Mouse (Mus musculus): Measurements from ENCODE around the gene Tmem74b.

Gene Tmem74b

GRCm38 (mm10) chr2:151701231-151702145, at the start of gene Tmem74b:
TSS of gene Tmem74b (plus strand) at chr2:151702008.
- CTCF ChIA-PET: no interaction called here

- CTCF ChIA-PET: no interaction called here
Measured at GRCm38 (mm10) chr2:151652053-151652452, 49.8 kb upstream of the Tmem74b start.

- CTCF ChIA-PET: no interaction called here
Measured at GRCm38 (mm10) chr2:151668433-151668832, 33.4 kb upstream of the Tmem74b start, which contains the start of gene Rad21l. TSS of gene Rad21l (minus strand) at chr2:151668533.

GRCm38 (mm10) chr2:151670026-151670967, 31.5 kb upstream of the Tmem74b start:
- CTCF ChIA-PET: no interaction called here

GRCm38 (mm10) chr2:151670968-151671329, 30.9 kb upstream of the Tmem74b start:
- CTCF ChIA-PET: no interaction called here

GRCm38 (mm10) chr2:151676234-151676633, 25.6 kb upstream of the Tmem74b start:
- CTCF ChIA-PET: no interaction called here

GRCm38 (mm10) chr2:151682357-151682756, 19.5 kb upstream of the Tmem74b start:
- CTCF ChIA-PET: no interaction called here

GRCm38 (mm10) chr2:151682976-151683375, 18.8 kb upstream of the Tmem74b start:
- CTCF ChIA-PET: no interaction called here

GRCm38 (mm10) chr2:151702146-151702850, 490 bp downstream of the Tmem74b start:
- CTCF ChIA-PET: no interaction called here

GRCm38 (mm10) chr2:151702851-151703190, 1.0 kb downstream of the Tmem74b start:
- CTCF ChIA-PET: no interaction called here

GRCm38 (mm10) chr2:151712647-151713046, 10.8 kb downstream of the Tmem74b start:
- CTCF ChIA-PET: no interaction called here

- CTCF ChIA-PET: no interaction called here
Measured at GRCm38 (mm10) chr2:151715526-151715925, 13.7 kb downstream of the Tmem74b start.

GRCm38 (mm10) chr2:151716318-151717055, 14.7 kb downstream of the Tmem74b start:
- CTCF ChIA-PET: interaction anchor here (0.5 kb wide), 1 partner anchor 146 kb away, joined by 3 read pairs; no protein-coding TSS in a partner anchor

- CTCF ChIA-PET: no interaction called here
Measured at GRCm38 (mm10) chr2:151724094-151724493, 22.3 kb downstream of the Tmem74b start.

GRCm38 (mm10) chr2:151733151-151733865, 31.5 kb downstream of the Tmem74b start:
- CTCF ChIA-PET: no interaction called here

- CTCF ChIA-PET: no interaction called here
Measured at GRCm38 (mm10) chr2:151735422-151735821, 33.6 kb downstream of the Tmem74b start.

GRCm38 (mm10) chr2:151738460-151738859, 36.7 kb downstream of the Tmem74b start:
- CTCF ChIA-PET: no interaction called here

- CTCF ChIA-PET: no interaction called here
Measured at GRCm38 (mm10) chr2:151739081-151739480, 37.3 kb downstream of the Tmem74b start.

- CTCF ChIA-PET: no interaction called here
Measured at GRCm38 (mm10) chr2:151739505-151739904, 37.7 kb downstream of the Tmem74b start.

- CTCF ChIA-PET: no interaction called here
Measured at GRCm38 (mm10) chr2:151740741-151741526, 39.1 kb downstream of the Tmem74b start.
